Mouse (Mus musculus): ENCODE data around the gene Creb5.

DNA sequence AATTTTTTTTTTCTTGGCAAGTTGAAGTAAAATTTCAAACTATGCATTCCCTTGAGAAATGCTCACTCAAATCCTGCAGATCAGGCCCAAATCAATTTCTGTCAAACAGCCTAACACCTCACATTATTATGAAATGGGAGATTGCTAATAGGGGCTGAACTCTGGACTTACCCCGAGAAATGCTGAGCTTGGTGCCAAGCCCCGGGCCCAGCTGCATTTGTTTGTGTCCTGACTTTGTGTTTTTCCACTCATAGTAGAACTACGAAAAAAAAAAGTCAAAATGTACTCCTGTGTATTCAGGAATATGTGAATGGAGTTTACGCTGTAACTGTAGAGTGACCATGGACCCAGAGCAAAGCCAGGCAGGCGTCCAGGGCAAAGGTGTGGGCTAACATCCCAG is 316.6 kb downstream of the Creb5 start:
- no peak for TF ChIP-seq CTCF (IDR thresholded peaks at IDR 0.05; ENCODE audit: borderline replicate concordance, insufficient read depth, low read depth, low read length)
- TF ChIP-seq POLR2A (IDR thresholded peaks at IDR 0.05; ENCODE audit: borderline replicate concordance, insufficient read depth, low read length): no peak

All from cerebellum, adult 2 months (tissue).